Mouse (Mus musculus) CH12.LX (cell line): ENCODE results near the gene Btbd17.

Source experiments
- CHD2 ChIP-seq: IDR thresholded peaks from 2 replicates; pipeline ENCODE4 v1.6.1; 2011; ENCODE audit warnings: low read length, improper control_type of control experiment
- CTCF ChIP-seq, 2 experiments: IDR thresholded peaks in 1 of 2; conservative IDR thresholded peaks in 1 of 2; 2 replicates each; pipeline ENCODE4 v1.5.1; 2011 to 2012; ENCODE audit warnings: low read depth in 2 of 2, low read length in 2 of 2, improper control_type of control experiment in 1 of 2, inconsistent platforms in 1 of 2, mild to moderate bottlenecking in 1 of 2, moderate library complexity in 1 of 2
- EP300 ChIP-seq: IDR thresholded peaks from 2 replicates; pipeline ENCODE4 v1.6.1; 2011; ENCODE audit warnings: low read length, improper control_type of control experiment
- MAFK ChIP-seq: IDR thresholded peaks from 2 replicates; pipeline ENCODE4 v1.6.1; 2011; ENCODE audit warnings: low read length, improper control_type of control experiment; ENCODE audit not compliant: insufficient replicate concordance
- MAX ChIP-seq: IDR thresholded peaks from 2 replicates; pipeline ENCODE4 v1.6.1; 2011; ENCODE audit warnings: low read length, improper control_type of control experiment
- POLR2A ChIP-seq: IDR thresholded peaks from 2 replicates; pipeline ENCODE4 v1.6.1; 2011; ENCODE audit warnings: low read depth, mild to moderate bottlenecking, improper control_type of control experiment, low read length
- USF2 ChIP-seq: conservative IDR thresholded peaks from 2 replicates; pipeline ENCODE4 v1.6.1; 2011; ENCODE audit warnings: low read depth, low read length, improper control_type of control experiment
- ZMIZ1 ChIP-seq: IDR thresholded peaks from 2 replicates; pipeline ENCODE4 v1.6.1; 2012; ENCODE audit warnings: low read depth, mild to moderate bottlenecking, inconsistent platforms, low read length, improper control_type of control experiment

DNA sequence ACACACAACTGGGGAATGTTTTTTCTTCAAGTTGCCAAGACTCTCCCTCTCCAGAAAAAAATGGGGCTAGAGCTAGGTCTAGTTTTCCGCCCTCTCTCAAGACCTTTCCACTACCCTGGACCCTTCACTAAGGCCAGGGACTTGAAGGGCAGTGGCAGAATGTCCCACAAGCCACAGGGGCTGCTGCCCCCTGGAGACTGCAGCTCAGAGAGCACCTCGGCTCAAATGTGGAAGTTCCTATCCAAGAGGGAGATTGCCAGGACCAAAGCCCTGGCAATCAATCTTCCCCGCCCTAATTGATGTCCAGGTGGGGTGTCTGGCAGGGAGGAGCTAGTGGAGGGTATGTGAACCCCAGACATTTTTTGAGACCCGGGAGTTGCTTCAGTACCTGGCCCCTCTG lies 4.9 kb downstream of the Btbd17 start:
- no peak; a peak in 1 of 4 replicates for TF ChIP-seq CTCF (conservative IDR thresholded peaks at IDR 0.05 in 1 of 2, IDR thresholded peaks at IDR 0.05 in 1 of 2; ENCODE audit: low read depth in 2 of 2, low read length in 2 of 2)
- no peak for TF ChIP-seq MAX
- no peak for TF ChIP-seq CHD2
- no peak for TF ChIP-seq MAFK
- TF ChIP-seq POLR2A, result no peak
- no peak for TF ChIP-seq EP300
- TF ChIP-seq USF2, result no peak
- no peak for TF ChIP-seq ZMIZ1
